Mouse (Mus musculus) CD8-positive naive resting alpha-beta T cell, adult 2 months (primary cell): Measurements from ENCODE around the gene Tshr.
"Not testable (repeated sequence)": the region's sequence is repeated elsewhere in the genome, so short reads cannot be mapped to it uniquely, and the experiment has no call there.

Experiments used
- DNase-seq, 2 experiments: peaks; one replicate each; pipeline ENCODE4 v3.0.0; 2022; ENCODE audit warnings: low read depth in 2 of 2, low spot score in 2 of 2

The Tshr gene

GRCm38 (mm10) chr12:91585815-91586214 lies 201.5 kb downstream of the Tshr start:
- not testable (repeated sequence) for DNase-seq

- DNase-seq, result no peak
These were observed 202.7 kb downstream of the Tshr start for GRCm38 (mm10) chr12:91587077-91587476.

- DNase-seq, result peak in 1 of 2 experiments; percentile 8
These were observed 203.2 kb downstream of the Tshr start for GRCm38 (mm10) chr12:91587491-91588033.

GRCm38 (mm10) chr12:91588176-91588669 lies 203.9 kb downstream of the Tshr start:
- peak; percentile 89 to 90 for DNase-seq

- DNase-seq, result peak; percentile 40 to 51
These were observed 204.5 kb downstream of the Tshr start for GRCm38 (mm10) chr12:91588670-91589541.

GRCm38 (mm10) chr12:91589542-91589846 lies 205.1 kb downstream of the Tshr start:
- DNase-seq, result no peak

- DNase-seq, result peak; percentile 93 to 96
These were observed 205.7 kb downstream of the Tshr start, which contains the start of gene Gtf2a1 for GRCm38 (mm10) chr12:91589847-91590690. Gene Gtf2a1 (minus strand): TSS chr12:91590487.

- DNase-seq, result peak in 1 of 2 experiments; percentile 2
These were observed 206.4 kb downstream of the Tshr start for GRCm38 (mm10) chr12:91590716-91591115.

- no peak for DNase-seq
These were observed 206.8 kb downstream of the Tshr start for GRCm38 (mm10) chr12:91591191-91591590.

- no peak for DNase-seq
These were observed 207.8 kb downstream of the Tshr start for GRCm38 (mm10) chr12:91592128-91592527.
